Mouse (Mus musculus) spleen, postnatal 10 days (tissue): Measurements from ENCODE around the gene Tlnrd1.

Experiments
- DNase-seq, 2 experiments: peaks; one replicate each; pipeline ENCODE4 v3.0.0; 2021 to 2022; ENCODE audit warnings: low spot score in 2 of 2

The Tlnrd1 gene

DNA sequence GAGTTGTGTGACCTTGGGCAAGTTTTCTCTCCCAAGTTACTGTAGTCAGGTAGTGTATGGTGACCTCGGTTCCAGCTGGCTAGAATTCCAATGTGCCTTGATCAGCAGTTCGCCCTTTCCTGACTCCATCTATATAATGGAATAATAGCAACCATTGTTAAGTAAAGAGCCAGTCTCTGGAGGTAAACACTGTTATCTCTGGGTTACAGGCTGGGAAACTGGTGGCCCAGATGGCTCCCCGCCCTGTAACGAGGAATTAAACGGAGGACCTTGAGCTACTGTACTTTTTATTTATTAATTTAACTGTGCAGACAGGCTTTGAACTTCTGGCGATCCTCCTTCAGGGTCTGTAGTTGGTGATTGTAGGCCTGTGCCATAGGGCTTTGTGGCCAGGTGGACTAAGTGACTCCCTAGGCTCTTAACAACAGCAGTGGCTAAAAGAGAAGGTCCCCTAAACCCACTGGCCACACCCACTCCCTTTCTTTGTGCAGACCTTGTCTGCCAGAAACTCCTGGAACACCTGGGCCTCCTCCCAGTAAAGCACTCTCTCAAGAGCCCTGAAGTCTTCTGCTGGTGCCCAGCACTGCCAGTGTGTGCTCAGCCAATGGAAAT lies 922 bp upstream of the Tlnrd1 start:
- DNase-seq, result peak; percentile 67 to 73

DNA sequence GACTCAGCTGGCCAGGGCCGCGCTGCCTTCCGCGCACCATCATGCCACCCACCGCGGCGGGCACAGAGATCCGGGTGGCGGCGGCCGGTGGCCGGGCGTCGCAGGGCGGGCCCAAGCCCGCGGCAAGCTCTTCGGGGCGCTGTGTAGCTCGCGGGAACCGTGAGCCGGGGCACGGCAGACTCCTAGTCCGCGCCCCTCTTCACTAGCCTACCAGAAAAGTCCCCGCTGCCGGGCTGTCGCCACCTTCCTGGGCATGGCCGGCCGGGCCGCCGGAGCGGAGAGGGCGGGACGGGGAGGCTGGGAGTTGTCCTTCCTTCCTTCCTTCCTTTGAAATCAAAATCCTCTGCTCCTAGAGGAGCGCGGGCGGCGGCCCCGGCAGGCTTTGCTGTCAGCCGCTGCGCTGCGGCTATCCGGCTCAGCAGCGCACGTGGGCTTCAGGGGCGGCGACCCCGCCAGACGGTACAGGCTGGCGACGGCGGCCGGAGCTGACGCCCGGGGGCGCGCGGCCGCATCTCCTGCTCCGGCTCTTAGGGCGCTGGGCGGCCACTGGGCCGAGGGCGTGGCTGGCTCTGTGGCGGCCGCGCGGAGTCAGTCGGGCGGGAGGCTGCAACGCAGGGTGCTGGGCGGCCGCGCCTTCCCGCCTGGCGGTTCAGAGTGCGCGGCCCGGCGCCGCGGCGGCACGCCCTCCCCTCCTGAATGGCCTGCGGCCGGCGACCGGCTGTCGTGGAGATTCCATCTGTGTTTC lies 657 bp downstream of the Tlnrd1 start:
- peak; percentile 76 to 86 for DNase-seq

GRCm38 (mm10) chr7:83882633-83883275 lies 1.4 kb downstream of the Tlnrd1 start:
- DNase-seq, result peak in 1 of 2 experiments; percentile 82

- no peak for DNase-seq
These were observed 1.9 kb downstream of the Tlnrd1 start for GRCm38 (mm10) chr7:83882150-83882632.

- no peak for DNase-seq
These were observed 5.2 kb downstream of the Tlnrd1 start for GRCm38 (mm10) chr7:83878676-83879448.

DNA sequence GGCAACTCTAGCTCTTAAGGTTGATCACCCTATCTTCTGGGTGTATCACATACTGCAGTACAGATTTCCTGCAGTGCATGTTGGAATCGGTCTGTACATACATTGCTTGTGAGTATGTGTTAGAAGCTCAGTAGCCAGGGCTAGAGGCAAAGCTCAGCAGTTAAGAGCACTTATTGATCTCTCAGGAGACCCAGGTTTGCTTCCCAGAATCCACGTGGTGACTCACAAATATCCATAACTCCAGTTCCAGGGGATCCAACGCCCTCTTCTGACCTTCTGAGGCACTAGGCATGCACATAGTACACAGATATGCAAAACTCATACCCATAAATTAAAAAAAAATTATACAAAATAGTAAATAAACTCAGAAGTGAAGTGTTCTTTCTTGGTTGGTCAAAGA lies 7.0 kb downstream of the Tlnrd1 start:
- DNase-seq, result no peak

- no peak for DNase-seq
These were observed 14.1 kb downstream of the Tlnrd1 start for GRCm38 (mm10) chr7:83869839-83870543.

DNA sequence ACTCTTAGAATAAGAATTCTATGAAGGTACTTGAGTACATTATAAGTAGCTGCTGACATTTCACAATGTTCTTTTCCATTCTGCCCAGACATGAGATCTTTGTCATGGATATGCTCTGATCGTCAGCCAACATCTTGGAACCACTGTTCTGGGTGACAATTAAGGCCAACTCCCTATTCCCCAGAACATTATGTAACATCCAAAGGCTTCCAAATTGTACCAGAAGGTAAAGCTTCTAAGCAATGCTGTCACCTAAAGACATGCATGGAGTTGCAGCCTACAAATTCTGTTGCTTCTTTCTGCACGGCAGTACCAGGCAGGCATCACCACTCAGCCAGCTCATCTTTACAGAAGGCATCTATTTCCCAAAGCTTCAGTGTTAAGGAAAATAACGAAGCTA lies 15.9 kb downstream of the Tlnrd1 start:
- DNase-seq, result no peak

DNA sequence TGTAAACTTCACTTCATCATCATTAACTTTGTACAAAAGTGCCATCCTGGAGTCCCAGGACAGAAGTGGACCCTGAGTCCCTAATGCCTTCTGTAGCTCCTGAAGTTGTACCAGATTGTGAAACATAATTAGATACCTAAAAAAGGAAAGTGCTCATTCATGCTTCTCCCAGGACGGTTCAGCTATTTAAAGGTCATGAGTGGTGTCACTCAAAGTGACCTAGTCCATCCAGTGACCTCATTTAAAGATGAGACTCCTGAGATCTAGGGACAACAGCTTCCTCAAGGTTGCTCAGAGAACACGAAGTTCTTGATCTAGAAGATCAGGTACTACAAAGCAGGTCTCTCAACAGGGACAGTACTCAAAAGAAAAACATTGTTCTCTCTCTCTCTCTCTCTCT lies 20.6 kb downstream of the Tlnrd1 start:
- DNase-seq, result no peak

DNA sequence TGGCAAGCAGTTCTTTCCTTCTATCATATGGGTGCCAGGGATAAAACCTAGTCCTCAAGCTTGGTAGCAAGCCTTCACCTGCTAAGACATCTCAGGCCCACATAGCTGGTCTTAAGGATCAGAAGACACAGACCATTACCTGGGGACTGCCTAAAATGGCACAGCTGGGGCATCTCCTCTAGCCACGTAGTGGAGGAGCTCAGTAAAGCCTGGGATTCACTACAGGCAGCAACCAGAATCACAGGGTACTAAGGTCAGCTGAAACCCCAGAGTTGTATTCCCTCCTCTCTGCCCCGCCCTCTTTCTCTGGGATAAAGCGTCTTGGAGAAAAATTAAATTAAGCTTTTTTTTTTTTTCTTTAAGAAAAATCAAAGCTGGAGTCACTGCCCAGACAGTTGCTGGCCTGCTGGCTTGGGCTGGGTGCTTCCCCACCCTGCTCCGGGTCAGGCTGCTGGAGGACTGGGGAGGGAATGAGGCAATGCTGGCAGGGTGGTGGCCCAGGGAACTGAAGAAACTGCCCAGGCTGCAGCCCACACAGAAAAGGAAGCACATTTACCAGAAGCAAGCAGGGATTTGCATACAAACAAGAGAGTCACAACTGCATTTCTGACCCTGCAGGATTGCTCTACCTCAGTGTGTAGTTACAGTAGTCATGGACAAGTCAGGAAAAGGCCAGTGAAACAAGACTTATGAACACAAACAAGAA lies 24.6 kb downstream of the Tlnrd1 start:
- DNase-seq, result peak in 1 of 2 experiments; percentile 29

GRCm38 (mm10) chr7:83857921-83858320 lies 26.2 kb downstream of the Tlnrd1 start:
- no peak for DNase-seq

- DNase-seq, result no peak
These were observed 27.0 kb downstream of the Tlnrd1 start for GRCm38 (mm10) chr7:83857208-83857488.

DNA sequence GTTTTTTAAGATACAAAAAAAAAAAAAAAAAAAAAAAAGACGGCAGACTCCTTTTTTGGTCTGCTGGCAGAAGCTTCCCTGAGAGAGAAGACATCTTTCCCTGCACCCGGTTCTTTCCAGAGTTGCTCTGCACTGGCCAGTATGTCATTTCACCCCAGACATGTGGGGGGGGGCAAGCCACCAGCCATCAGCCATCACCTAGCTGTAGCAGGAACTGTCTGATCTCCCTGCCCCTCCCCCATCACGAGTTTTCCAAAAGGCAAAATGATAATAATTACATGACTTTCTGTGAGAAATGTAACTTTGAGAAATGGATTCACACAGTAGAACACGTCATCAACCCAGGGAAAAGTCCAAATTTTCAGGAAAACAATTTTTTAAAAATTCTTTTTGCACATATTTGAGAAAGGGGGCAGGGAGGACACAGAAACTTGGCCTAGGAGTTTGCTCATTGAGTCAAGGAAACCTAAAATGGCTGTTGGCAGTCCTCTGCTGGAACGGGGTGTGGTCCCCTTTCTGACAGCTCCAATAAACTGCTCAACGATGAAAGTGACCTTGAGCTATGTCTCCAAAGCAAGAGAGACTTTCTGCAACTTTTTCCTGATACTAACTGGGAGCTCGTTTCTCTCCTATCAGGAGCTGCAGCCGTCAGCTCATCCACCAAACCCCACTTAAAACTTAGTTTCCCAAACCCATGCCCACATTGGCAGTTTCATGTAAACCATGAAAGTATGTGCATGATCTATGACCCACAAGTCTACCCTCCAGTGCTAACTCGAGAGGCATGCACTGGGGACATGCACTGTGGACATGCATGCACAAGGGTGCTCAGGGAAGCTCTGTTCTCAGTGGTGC lies 27.5 kb downstream of the Tlnrd1 start:
- DNase-seq, result no peak

GRCm38 (mm10) chr7:83855203-83855602 lies 28.9 kb downstream of the Tlnrd1 start:
- no peak for DNase-seq

- DNase-seq, result peak in 1 of 2 experiments; percentile 16
These were observed 31.4 kb downstream of the Tlnrd1 start for GRCm38 (mm10) chr7:83852381-83853380.

- no peak for DNase-seq
These were observed 32.3 kb downstream of the Tlnrd1 start for GRCm38 (mm10) chr7:83851569-83852380.

DNA sequence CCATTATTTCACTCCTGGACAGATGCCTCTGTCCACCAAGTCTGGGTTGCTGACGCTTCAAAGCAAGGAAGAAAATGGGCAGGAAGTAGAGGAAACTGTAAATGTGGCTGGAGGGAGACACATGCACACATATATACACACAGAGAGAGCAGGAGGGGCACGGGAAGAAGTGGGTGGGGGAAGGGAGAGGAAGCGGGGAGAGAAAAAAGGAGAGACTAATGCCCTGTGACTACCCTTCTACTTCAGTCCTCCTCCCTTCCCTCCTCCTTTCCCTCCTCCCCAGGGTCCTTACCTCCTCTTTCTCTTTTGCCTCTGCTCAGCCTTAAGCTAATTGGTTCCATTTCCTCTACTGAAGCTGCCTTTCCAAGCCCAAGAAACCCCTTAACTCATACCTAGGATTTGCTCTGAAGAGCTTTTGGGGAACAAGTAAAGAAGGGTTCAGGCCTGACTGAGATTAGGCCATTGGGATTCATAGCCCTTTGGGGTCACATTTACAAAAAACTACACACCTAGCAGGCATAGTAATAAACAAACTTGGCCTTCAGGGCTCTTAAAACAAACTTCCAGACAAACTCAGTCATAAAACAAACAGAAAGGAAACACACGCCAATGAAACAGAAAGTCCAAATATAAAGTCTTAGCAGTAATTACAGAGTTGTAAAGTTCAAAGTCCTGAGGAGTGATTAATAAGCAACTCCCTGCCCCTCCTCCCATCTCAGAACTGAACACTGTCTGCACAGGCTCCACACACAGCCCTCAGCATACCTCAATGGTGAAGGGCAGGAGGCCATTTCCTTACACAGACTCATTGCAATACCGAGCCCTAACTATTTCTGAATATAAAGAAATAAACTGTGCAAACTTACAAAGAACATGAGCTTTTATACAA lies 36.7 kb downstream of the Tlnrd1 start:
- no peak for DNase-seq
